Mouse (Mus musculus) ovary, adult 2 months (tissue): ENCODE results near the gene Vwa1. TPM values are rescaled to one million over a fixed set of nuclear protein-coding genes. Genes with fewer than 3 reads are reported as not detected.

Experiments used
- polyA plus RNA-seq: library from polyadenylated mRNA; depleted of rRNA; stranded (reverse); fragments of >200 nt; gene quantifications from 2 replicates; pipeline ENCODE4 v1.2.3, GENCODE M21; 2012; rRNA removed

The Vwa1 gene
- polyA plus RNA-seq, result 38.0 and 45.5 TPM in 2 replicates

GRCm38 (mm10) chr4:155774280-155774754 lies at the start of gene Vwa1:
Gene Vwa1, minus strand, starts transcription at chr4:155774698.

GRCm38 (mm10) chr4:155811929-155812664 lies 37.6 kb upstream of the Vwa1 start, which contains the start of gene Ccnl2:
Gene Ccnl2, plus strand, starts transcription at chr4:155812489.

GRCm38 (mm10) chr4:155802741-155803339 lies 28.3 kb upstream of the Vwa1 start, which contains the start of gene Mrpl20:
Gene Mrpl20, plus strand, starts transcription at chr4:155802878.

DNA sequence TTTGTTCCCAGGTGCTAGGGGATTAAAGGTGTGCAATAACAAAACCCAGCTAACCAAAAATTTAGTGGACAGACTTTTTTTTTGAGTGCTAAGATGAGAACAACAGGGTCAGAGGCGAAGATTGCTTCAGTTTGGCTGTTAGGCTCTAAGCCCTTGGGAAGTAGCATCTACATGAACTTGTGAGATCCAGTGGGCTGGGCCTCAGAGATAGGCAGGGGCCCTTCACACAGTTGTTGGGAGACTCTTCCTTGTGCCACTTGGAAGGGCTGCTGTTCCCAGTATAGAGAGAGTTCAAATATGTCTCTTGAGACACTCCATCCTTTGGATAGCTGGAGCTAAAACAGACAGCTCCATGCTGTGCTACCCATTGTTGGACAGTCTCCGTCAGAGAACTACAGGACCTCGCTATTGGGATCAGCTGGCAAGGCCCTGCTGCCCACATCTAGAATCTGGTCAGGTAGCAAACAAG lies 15.6 kb upstream of the Vwa1 start, which contains the start of gene Ankrd65:
TSS of gene Ankrd65 (plus strand) at position 419 of the 469 bp plus-strand sequence.

GRCm38 (mm10) chr4:155785819-155786218 lies 11.3 kb upstream of the Vwa1 start, which contains the start of gene Tmem88b:
Gene Tmem88b, minus strand, starts transcription at chr4:155785874.

DNA sequence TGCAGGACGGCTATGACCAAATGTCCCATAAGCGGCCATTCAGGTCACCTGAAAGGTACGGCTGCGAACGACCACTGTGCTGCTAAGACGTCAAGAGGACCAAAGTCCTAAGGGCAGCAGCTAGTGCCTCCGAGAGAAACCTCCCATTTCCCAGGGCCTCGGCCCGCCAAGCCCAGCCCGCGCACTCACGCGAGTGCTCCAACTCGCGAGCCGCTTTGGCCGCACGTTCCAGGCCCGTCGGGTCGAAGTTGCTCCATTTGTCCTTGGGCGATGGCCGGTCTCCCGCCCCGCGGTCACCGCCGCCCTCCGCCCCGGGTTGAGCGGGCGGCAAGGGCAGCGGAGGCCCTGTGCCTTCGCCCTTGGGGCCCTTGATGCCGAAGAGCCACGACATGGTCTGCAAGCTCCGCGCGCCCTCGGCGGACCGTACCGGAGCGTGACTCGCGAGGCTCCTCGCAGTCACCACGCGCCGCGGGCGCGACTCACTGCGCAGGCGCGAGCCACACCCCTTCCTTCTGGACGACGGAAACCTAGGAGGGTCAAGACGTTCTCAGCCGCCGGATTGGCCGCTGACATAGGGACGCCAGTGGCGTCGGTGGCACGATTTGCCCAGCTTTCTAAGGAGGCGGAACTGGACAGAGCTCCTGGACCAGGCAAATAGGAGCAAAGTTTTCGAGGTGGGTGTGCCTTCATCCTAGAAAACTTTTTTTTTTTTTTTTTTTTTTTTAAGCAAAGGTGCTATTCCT lies 13.7 kb downstream of the Vwa1 start, which contains the start of gene Atad3a:
TSS of gene Atad3a (minus strand) at position 481 of the 743 bp plus-strand sequence.

GRCm38 (mm10) chr4:155734350-155734941 lies 40.1 kb downstream of the Vwa1 start, which contains the start of gene Tmem240:
Gene Tmem240, plus strand, starts transcription at chr4:155734800.

Other genes with a start within 250 kb of the Vwa1 start
- gene Nadk, start 212.3 kb downstream of the Vwa1 start, polyA plus RNA-seq, result 159 and 161 TPM in 2 replicates
- 10.1 and 12.7 TPM in 2 replicates for gene Slc35e2, start 173.3 kb downstream of the Vwa1 start, polyA plus RNA-seq
- gene Cdk11b, start 149.8 kb downstream of the Vwa1 start, polyA plus RNA-seq, result 14.6 and 18.3 TPM in 2 replicates
- gene Gm10563, start 129.3 kb downstream of the Vwa1 start, polyA plus RNA-seq, result not detected in 2 replicates
- gene Mmp23, start 121.3 kb downstream of the Vwa1 start, polyA plus RNA-seq, result 270 and 504 TPM in 2 replicates
- 183 and 185 TPM in 2 replicates for gene Mib2, start 105.5 kb downstream of the Vwa1 start, polyA plus RNA-seq
- gene Fndc10, start 80.4 kb downstream of the Vwa1 start, polyA plus RNA-seq, result 119 and 120 TPM in 2 replicates
- gene Ssu72, start 69.9 kb downstream of the Vwa1 start, polyA plus RNA-seq, result 155 and 186 TPM in 2 replicates
- 4.8 and 6.1 TPM in 2 replicates for gene Tmem240, start 39.9 kb downstream of the Vwa1 start, polyA plus RNA-seq
- 164 and 228 TPM in 2 replicates for gene Atad3a, start 13.6 kb downstream of the Vwa1 start, polyA plus RNA-seq
- 0.81 and 0.84 TPM in 2 replicates for gene Tmem88b, start 11.2 kb upstream of the Vwa1 start, polyA plus RNA-seq
- 7.0 and 7.3 TPM in 2 replicates for gene Ankrd65, start 15.7 kb upstream of the Vwa1 start, polyA plus RNA-seq
- gene Mrpl20, start 28.2 kb upstream of the Vwa1 start, polyA plus RNA-seq, result 47.9 and 50.3 TPM in 2 replicates
- gene Ccnl2, start 37.8 kb upstream of the Vwa1 start, polyA plus RNA-seq, result 79.1 and 80.1 TPM in 2 replicates
- 206 and 229 TPM in 2 replicates for gene Aurkaip1, start 56.6 kb upstream of the Vwa1 start, polyA plus RNA-seq
- 550 and 561 TPM in 2 replicates for gene Mxra8, start 65.0 kb upstream of the Vwa1 start, polyA plus RNA-seq
- gene Dvl1, start 72.7 kb upstream of the Vwa1 start, polyA plus RNA-seq, result 237 and 243 TPM in 2 replicates
- 1.3 and 1.4 TPM in 2 replicates for gene Tas1r3, start 88.7 kb upstream of the Vwa1 start, polyA plus RNA-seq
- 43.1 and 47.1 TPM in 2 replicates for gene Cptp, start 94.7 kb upstream of the Vwa1 start, polyA plus RNA-seq
- 49.6 and 63.3 TPM in 2 replicates for gene Ints11, start 94.8 kb upstream of the Vwa1 start, polyA plus RNA-seq
- gene Pusl1, start 117.1 kb upstream of the Vwa1 start, polyA plus RNA-seq, result 142 and 148 TPM in 2 replicates
- gene Acap3, start 117.1 kb upstream of the Vwa1 start, polyA plus RNA-seq, result 47.6 and 51.6 TPM in 2 replicates
- gene Ube2j2, start 169.1 kb upstream of the Vwa1 start, polyA plus RNA-seq, result 132 and 145 TPM in 2 replicates
- gene C1qtnf12, start 187.6 kb upstream of the Vwa1 start, polyA plus RNA-seq, result 68.8 and 73.0 TPM in 2 replicates
- 24.3 and 26.5 TPM in 2 replicates for gene B3galt6, start 218.0 kb upstream of the Vwa1 start, polyA plus RNA-seq
- gene Sdf4, start 218.2 kb upstream of the Vwa1 start, polyA plus RNA-seq, result 48.7 and 65.1 TPM in 2 replicates
- 3.9 and 6.8 TPM in 2 replicates for gene Tnfrsf4, start 239.1 kb upstream of the Vwa1 start, polyA plus RNA-seq